Mouse (Mus musculus): Measurements from ENCODE around the gene Neurod2. TPM values are rescaled to one million over a fixed set of nuclear protein-coding genes. Genes with fewer than 3 reads are reported as not detected.
A peak's percentile ranks its signal among the peaks of the same experiment; 100 is the strongest.

Neurod2 gene
- total and polyA plus RNA-seq, 2 experiments from 2014 or later: 3.3 to 24.4 TPM

DNA sequence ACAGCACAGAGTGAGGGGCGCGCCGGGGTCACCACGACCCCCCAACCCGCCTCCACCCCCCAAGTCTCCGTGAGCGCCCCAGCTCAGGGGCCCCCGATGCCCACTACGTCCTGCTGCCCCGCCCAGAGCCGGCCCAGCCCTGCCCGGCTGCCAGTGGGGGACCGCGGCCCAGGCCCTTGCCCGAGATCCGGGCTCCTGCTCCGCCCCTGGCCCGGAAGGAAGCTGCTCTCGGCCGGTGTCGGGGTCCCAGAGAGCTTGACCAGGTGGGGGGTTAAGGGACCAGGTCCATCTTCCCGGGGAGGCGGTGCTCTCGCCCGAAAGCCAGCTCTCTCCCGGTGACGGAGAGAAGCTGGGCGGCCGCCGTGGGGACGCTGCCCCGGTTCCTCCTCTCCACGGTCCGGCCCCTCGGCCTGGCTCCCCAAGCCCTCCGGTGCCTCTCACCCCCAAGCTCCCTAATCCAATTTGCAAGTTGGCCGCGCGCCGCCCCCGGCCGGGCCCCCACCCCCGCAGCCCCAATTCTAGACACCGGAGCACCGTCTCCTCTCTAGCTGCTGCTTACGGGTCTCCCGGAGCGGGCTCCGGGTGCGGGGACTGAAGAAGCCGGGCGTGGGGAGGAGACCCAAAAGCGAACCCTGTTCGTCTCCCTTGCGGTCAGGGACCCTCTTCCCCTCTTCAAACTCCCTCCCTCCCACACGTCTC is 928 bp downstream of the Neurod2 start:
- no peaks in the 10 kb centered on the region; the same call in 1 of the 2 replicates for H3K4me1 ChIP-seq (ENCODE audit: insufficient read depth, low read length)
- WGBS: under 1% methylated on average over 43 of the region's 56 CpGs
- peak; percentile 12; the same call in 1 of the 2 replicates for ATAC-seq (ENCODE audit: low FRiP score)
- no peak for DNase-seq (ENCODE audit: low spot score)
- H3K4me3 ChIP-seq (ENCODE audit: low read depth, low read length): peak overlapping the region; percentile 30
- no peak overlapping the region; the same call in 1 of the 2 replicates for H3K27ac ChIP-seq (ENCODE audit: low read depth, low read length)
- H3K9ac ChIP-seq (replicated peaks; ENCODE audit: low read length, poor library complexity, severe bottlenecking): peak overlapping the region; percentile 44
- peak overlapping the region; percentile 36 for H3K4me2 ChIP-seq (ENCODE audit: low read depth, low read length, poor library complexity, severe bottlenecking)
- H3K27me3 ChIP-seq (ENCODE audit: insufficient read depth, low read length): peaks cover 78% of the 10 kb centered on the region
- no peaks in the 10 kb centered on the region for H3K9me3 ChIP-seq (ENCODE audit: low read length)
- no peak for TF ChIP-seq CTCF (IDR thresholded peaks at IDR 0.05)
- H3K36me3 ChIP-seq (ENCODE audit: insufficient read depth, low read length): no peaks in the 10 kb centered on the region

DNA sequence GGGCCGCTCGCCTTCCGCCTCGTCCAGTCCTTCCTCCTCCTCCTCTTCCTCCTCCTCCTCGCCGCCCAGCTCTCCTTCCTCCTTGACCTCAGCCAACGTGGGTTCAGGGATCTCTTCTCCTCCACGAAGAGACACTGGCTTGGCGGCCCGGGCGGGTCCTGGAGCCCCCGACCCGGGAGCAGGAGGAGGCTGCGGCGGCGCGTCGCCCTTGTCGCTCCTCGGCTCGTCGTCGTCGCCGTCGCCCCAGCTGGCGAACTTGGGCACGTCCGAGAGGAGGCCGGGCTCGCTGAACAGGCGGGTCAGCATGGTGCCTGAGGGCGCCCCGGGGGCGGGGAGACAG is 1.4 kb downstream of the Neurod2 start:
- DNase-seq (ENCODE audit: low spot score): no peak

DNA sequence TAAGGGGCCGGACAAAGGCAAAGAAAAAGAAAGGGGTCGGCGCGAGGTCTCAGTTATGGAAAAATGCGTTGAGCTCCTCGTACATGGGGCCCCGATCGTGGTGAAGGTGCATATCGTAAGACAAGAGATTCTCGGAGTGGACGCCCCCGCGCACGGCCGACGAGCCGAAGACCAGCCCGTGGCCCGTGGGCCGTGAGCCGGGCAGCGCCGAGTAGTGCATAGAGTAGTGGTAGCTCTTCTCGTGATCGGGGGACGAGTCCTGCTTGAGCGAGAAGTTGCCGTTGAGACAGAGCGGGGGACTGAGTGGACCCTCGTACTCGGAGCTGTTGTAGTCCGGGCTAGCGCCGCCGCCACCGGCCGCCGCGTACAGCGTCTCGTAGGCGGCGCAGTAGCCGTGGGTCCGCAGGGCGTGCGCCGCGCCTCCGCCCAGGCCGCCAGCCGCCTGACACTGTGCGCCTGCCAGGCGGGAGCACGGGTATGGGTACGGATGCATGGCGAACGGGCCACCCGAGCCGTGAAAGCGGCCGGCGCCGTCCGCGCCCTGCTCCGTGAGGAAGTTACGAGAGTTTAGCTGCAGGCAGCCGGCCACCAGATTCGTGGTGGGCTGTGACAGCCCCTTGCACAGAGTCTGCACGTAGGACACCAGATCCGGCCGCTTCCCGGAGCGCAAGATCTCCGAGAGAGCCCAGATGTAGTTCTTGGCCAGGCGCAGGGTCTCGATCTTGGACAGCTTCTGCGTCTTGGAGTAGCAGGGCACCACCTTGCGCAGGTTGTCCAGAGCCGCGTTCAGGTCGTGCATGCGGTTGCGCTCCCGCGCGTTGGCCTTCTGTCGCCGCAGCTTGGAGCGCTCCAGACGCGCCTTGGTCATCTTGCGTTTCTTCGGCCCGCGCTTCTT is 2.1 kb downstream of the Neurod2 start:
- H3K9me3 ChIP-seq (ENCODE audit: low read length): no peaks in the 10 kb centered on the region
- ATAC-seq (ENCODE audit: low FRiP score) (no peak), DNase-seq (ENCODE audit: low spot score) (no peak)
- H3K9ac ChIP-seq (replicated peaks; ENCODE audit: low read length, poor library complexity, severe bottlenecking): no peak overlapping the region
- H3K4me3 ChIP-seq (ENCODE audit: low read depth, low read length): peak overlapping the region; percentile 30
- H3K4me1 ChIP-seq (ENCODE audit: insufficient read depth, low read length): no peaks in the 10 kb centered on the region; the same call in 1 of the 2 replicates
- H3K27me3 ChIP-seq (ENCODE audit: insufficient read depth, low read length): peaks cover 85% of the 10 kb centered on the region
- peak overlapping the region; percentile 36 for H3K4me2 ChIP-seq (ENCODE audit: low read depth, low read length, poor library complexity, severe bottlenecking)
- H3K36me3 ChIP-seq (ENCODE audit: insufficient read depth, low read length): no peaks in the 10 kb centered on the region
- WGBS: under 1% methylated on average over 97 of the region's 97 CpGs
- no peak overlapping the region for H3K27ac ChIP-seq (ENCODE audit: low read depth, low read length)
- TF ChIP-seq CTCF (IDR thresholded peaks at IDR 0.05): no peak

More for the DNA sequence above, 1.4 kb downstream of the Neurod2 start:
- H3K9ac ChIP-seq (replicated peaks; ENCODE audit: low read length, poor library complexity, severe bottlenecking): peak overlapping the region; percentile 44
- no peak overlapping the region for H3K27ac ChIP-seq (ENCODE audit: low read depth, low read length)
- H3K4me1 ChIP-seq (ENCODE audit: insufficient read depth, low read length): no peaks in the 10 kb centered on the region; the same call in 1 of the 2 replicates
- peak overlapping the region; percentile 30 for H3K4me3 ChIP-seq (ENCODE audit: low read depth, low read length)
- peak overlapping the region; percentile 36 for H3K4me2 ChIP-seq (ENCODE audit: low read depth, low read length, poor library complexity, severe bottlenecking)
- no peak for TF ChIP-seq CTCF (IDR thresholded peaks at IDR 0.05)
- WGBS: 1% methylated on average over 35 of the region's 35 CpGs
- no peak for ATAC-seq (ENCODE audit: low FRiP score)
- H3K36me3 ChIP-seq (ENCODE audit: insufficient read depth, low read length): no peaks in the 10 kb centered on the region
- H3K27me3 ChIP-seq (ENCODE audit: insufficient read depth, low read length): peaks cover 79% of the 10 kb centered on the region
- no peaks in the 10 kb centered on the region for H3K9me3 ChIP-seq (ENCODE audit: low read length)

DNA sequence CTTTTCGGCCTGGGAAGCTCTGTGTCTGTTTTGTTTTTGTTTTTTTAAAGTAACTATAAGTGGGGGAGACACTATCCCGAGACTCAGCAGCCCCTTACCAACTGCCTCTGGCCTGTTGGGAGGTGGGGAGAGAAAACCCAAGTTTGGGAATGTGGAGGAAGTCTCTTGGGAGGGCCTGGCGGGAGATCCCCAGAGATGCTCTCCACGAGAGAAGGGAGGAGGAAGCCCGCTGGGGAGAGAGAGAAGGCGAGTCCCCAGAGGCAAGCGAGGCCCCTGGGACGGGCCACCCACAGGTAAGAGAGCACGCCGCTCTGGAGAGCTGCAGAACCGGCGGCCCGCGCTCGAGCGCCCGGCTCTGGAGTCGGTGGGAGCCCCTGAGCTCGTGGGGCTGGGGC is 2.7 kb downstream of the Neurod2 start:
- ATAC-seq (ENCODE audit: low FRiP score): no peak
- TF ChIP-seq CTCF (IDR thresholded peaks at IDR 0.05): no peak
- no peaks in the 10 kb centered on the region for H3K36me3 ChIP-seq (ENCODE audit: insufficient read depth, low read length)
- no peaks in the 10 kb centered on the region for H3K9me3 ChIP-seq (ENCODE audit: low read length)
- H3K4me2 ChIP-seq (ENCODE audit: low read depth, low read length, poor library complexity, severe bottlenecking): 0 out of 2 replicates have a peak overlapping the region, but pooled peaks have one; percentile 0
- no peak for DNase-seq (ENCODE audit: low spot score)
- no peak overlapping the region for H3K27ac ChIP-seq (ENCODE audit: low read depth, low read length)
- no peak overlapping the region for H3K9ac ChIP-seq (replicated peaks; ENCODE audit: low read length, poor library complexity, severe bottlenecking)
- H3K4me1 ChIP-seq (ENCODE audit: insufficient read depth, low read length): no peaks in the 10 kb centered on the region; the same call in 1 of the 2 replicates
- under 1% methylated on average over 18 of the region's 19 CpGs for WGBS
- peaks cover 90% of the 10 kb centered on the region for H3K27me3 ChIP-seq (ENCODE audit: insufficient read depth, low read length)
- peak overlapping the region; percentile 12; the same call in 1 of the 2 replicates for H3K4me3 ChIP-seq (ENCODE audit: low read depth, low read length)

DNA sequence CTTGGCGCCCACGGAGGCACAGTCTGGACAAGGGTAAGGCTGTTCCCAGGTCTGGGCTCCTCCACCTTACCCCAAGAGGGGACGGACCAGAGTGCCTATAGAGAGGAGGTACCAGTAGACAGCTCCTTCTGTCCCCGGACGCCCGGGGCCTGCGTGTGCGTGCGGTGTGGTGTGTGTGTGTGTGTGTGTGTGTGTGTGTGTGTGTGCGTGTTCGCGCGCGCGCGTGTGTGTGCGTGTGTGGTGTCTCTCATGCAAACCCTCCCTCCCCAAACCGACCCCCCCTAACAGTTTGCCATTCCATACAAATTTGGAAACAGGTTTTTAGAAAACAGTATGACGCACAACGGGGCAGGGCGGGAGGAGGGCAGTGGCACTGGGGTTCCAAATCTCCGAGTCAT is 3.6 kb downstream of the Neurod2 start:
- no peak overlapping the region for H3K9ac ChIP-seq (replicated peaks; ENCODE audit: low read length, poor library complexity, severe bottlenecking)
- no peaks in the 10 kb centered on the region for H3K36me3 ChIP-seq (ENCODE audit: insufficient read depth, low read length)
- no peak overlapping the region for H3K4me2 ChIP-seq (ENCODE audit: low read depth, low read length, poor library complexity, severe bottlenecking)
- 2% methylated on average over 17 of the region's 22 CpGs for WGBS
- no peak overlapping the region for H3K4me3 ChIP-seq (ENCODE audit: low read depth, low read length)
- H3K4me1 ChIP-seq (ENCODE audit: insufficient read depth, low read length): no peaks in the 10 kb centered on the region; the same call in 1 of the 2 replicates
- H3K27ac ChIP-seq (ENCODE audit: low read depth, low read length): no peak overlapping the region
- ATAC-seq (ENCODE audit: low FRiP score) (no peak), DNase-seq (ENCODE audit: low spot score) (no peak)
- H3K9me3 ChIP-seq (ENCODE audit: low read length): no peaks in the 10 kb centered on the region
- H3K27me3 ChIP-seq (ENCODE audit: insufficient read depth, low read length): peaks cover 93% of the 10 kb centered on the region
- no peak for TF ChIP-seq CTCF (IDR thresholded peaks at IDR 0.05)

Data from midbrain, postnatal 0 days (tissue).